9 mouse cellular contexts compared by ENCODE assay signal in the genomic region with DNA sequence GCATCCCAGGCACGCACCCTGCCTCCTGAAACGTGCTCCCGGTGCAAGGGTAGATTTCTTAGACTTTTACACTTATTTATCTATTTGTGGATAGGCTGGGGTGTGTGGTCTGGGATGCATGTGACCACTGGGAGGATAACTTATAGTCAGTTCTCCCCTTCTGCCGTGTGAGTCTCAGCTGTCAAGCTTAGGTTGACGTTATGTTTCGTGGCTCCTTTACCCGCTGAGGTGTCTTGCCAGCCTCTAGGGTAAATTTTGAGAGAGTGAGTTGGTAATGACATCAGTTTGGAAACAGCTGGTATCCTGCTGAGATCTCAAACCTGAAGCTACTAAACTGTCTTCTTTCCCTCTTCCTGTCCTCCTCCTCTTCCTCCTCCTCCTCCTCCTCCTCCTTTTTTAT. TPM values are rescaled to one million over a fixed set of nuclear protein-coding genes. Genes with fewer than 3 reads are reported as not detected.
DNase-seq lines count a peak whose midpoint lies in the region; ATAC-seq and TF ChIP-seq lines count a peak whose summit lies in the region.
"Had no signal": no experiment of that assay in that cellular context is flagged by ENCODE, and none has a peak within 500 bp of the region (broad histone marks: within the 10 kb centered on the region; RNA-seq: fewer than 3 reads in every experiment).

No protein-coding gene starts in this region.

- H3K4me3 ChIP-seq in heart, embryonic 10.5 days = peak overlapping the region; percentile 57
- H3K4me3 ChIP-seq in forebrain, embryonic 13.5 days = peak overlapping the region; percentile 38
- peak overlapping the region; percentile 48 for H3K4me3 ChIP-seq in liver, postnatal 0 days (ENCODE audit: low read depth, low read length)
- H3K4me3 ChIP-seq: myocyte had no signal

- H3K4me2 ChIP-seq in forebrain, embryonic 13.5 days = peak overlapping the region; percentile 63
- peak overlapping the region; percentile 66 for H3K4me2 ChIP-seq in liver, postnatal 0 days (ENCODE audit: low read depth, low read length)

- H3K4me1 ChIP-seq in heart, embryonic 10.5 days = peaks cover 26% of the 10 kb centered on the region
- peaks cover 15% of the 10 kb centered on the region for H3K4me1 ChIP-seq in forebrain, embryonic 13.5 days
- H3K4me1 ChIP-seq in liver, postnatal 0 days (ENCODE audit: insufficient read depth) = peaks cover 21% of the 10 kb centered on the region

- no peak for TF ChIP-seq CTCF in liver, postnatal 0 days (IDR thresholded peaks at IDR 0.05; ENCODE audit: low read depth)

- no peaks in the 10 kb centered on the region for H3K9me3 ChIP-seq in heart, embryonic 10.5 days
- no peaks in the 10 kb centered on the region for H3K9me3 ChIP-seq in forebrain, embryonic 13.5 days (replicated peaks)
- H3K9me3 ChIP-seq in liver, postnatal 0 days (ENCODE audit: low read length) = no peaks in the 10 kb centered on the region

- H3K9ac ChIP-seq in forebrain, embryonic 13.5 days = peak overlapping the region; percentile 56; the same call in 1 of the 2 replicates
- H3K9ac ChIP-seq in liver, postnatal 0 days (replicated peaks) = peak overlapping the region; percentile 68

- H3K27me3 ChIP-seq in heart, embryonic 10.5 days (ENCODE audit: insufficient read depth, poor library complexity, severe bottlenecking) = no peaks in the 10 kb centered on the region
- no peaks in the 10 kb centered on the region for H3K27me3 ChIP-seq in forebrain, embryonic 13.5 days
- H3K27me3 ChIP-seq in liver, postnatal 0 days (ENCODE audit: insufficient read depth, low read length) = no peaks in the 10 kb centered on the region

- 0 out of 2 replicates have a peak, but pooled peaks cover 4% of the 10 kb centered on the region for H3K36me3 ChIP-seq in heart, embryonic 10.5 days
- no peaks in the 10 kb centered on the region for H3K36me3 ChIP-seq in forebrain, embryonic 13.5 days (ENCODE audit: poor library complexity, severe bottlenecking)
- no peaks in the 10 kb centered on the region for H3K36me3 ChIP-seq in liver, postnatal 0 days (replicated peaks; ENCODE audit: insufficient read depth, low read length)

- no peak for TF ChIP-seq EP300 in liver, postnatal 0 days (IDR thresholded peaks at IDR 0.05; ENCODE audit: low read depth)

- ATAC-seq in CD4-positive, CD25-positive, alpha-beta regulatory T cell, adult 4 months = peak; percentile 72
- no peak for ATAC-seq in forebrain, embryonic 13.5 days
- ATAC-seq in liver, postnatal 0 days = no peak

- WGBS in heart, embryonic 10.5 days = 23% methylated on average over 7 of the region's 7 CpGs
- WGBS in forebrain, embryonic 13.5 days = 30% methylated on average over 7 of the region's 7 CpGs
- WGBS in liver, postnatal 0 days (ENCODE audit: insufficient replicate concordance) = 22% methylated on average over 7 of the region's 7 CpGs

- H3K27ac ChIP-seq in heart, embryonic 10.5 days = peak overlapping the region; percentile 80; the same call in 1 of the 2 replicates
- peak overlapping the region; percentile 57 for H3K27ac ChIP-seq in forebrain, embryonic 13.5 days
- peak overlapping the region; percentile 87 for H3K27ac ChIP-seq in liver, postnatal 0 days (ENCODE audit: low read depth)

- DNase-seq in heart, embryonic 10.5 days (ENCODE audit: low spot score) = no peak
- DNase-seq in heart, adult 8-10 months (ENCODE audit: low spot score) = no peak
- DNase-seq in liver, postnatal 0 days = no peak
- DNase-seq in adrenal gland, postnatal 4 days (ENCODE audit: low spot score in 2 of 2) = no peak
- DNase-seq in gastrocnemius, adult 8-10 months (ENCODE audit: low spot score in 2 of 2) = no peak
- DNase-seq in right cerebral cortex, postnatal 36 days (ENCODE audit: low spot score in 2 of 2) = no peak

RNA-seq across cellular contexts. Expression of gene Tsga10ip, which starts 3.6 kb away (rescaled TPM):
- 1.2 and 1.8 TPM in 2 replicates for polyA plus RNA-seq in heart, embryonic 10.5 days (2016; fragmentation: Nextera tagmentation; extraction: Ambion mirVana)
- under 1 TPM; 0.25 to 0.75 (median 0.39) TPM for total RNA-seq in heart, adult 8-10 months (2022)
- polyA plus RNA-seq in CD4-positive, CD25-positive, alpha-beta regulatory T cell, adult 4 months (2017; shearing (Covaris generic)) = not detected
- polyA plus RNA-seq in forebrain, embryonic 13.5 days (2015; fragmentation: Nextera tagmentation; extraction: Ambion mirVana) = 0.39 TPM in 1 of 2 replicates, not detected in the other
- 0.14 TPM in 1 of 2 replicates, not detected in the other for polyA plus RNA-seq in liver, postnatal 0 days (2015; fragmentation: Nextera tagmentation; extraction: Ambion mirVana)
- total RNA-seq in adrenal gland, postnatal 4 days (2021) = not detected
- total RNA-seq in gastrocnemius, adult 8-10 months (2022) = 1 to 10 TPM in 3 of 4 experiments, under 1 TPM in 1; 0.96 to 2.4 (median 2.0) TPM

RNA-seq across cellular contexts. Expression of gene Sart1, which starts 17.4 kb away (rescaled TPM):
- 52.7 and 88.8 TPM in 2 replicates for polyA plus RNA-seq in heart, embryonic 10.5 days (2016; fragmentation: Nextera tagmentation; extraction: Ambion mirVana)
- total RNA-seq in heart, adult 8-10 months (2022) = 10 to 100 TPM; 53.9 to 61.4 (median 59.2) TPM
- 10 to 100 TPM; 18.1 to 30.1 TPM for polyA plus RNA-seq in CD4-positive, CD25-positive, alpha-beta regulatory T cell, adult 4 months (2017; shearing (Covaris generic))
- polyA plus RNA-seq in forebrain, embryonic 13.5 days (2015; fragmentation: Nextera tagmentation; extraction: Ambion mirVana) = 85.3 and 88.4 TPM in 2 replicates
- 20.8 and 24.0 TPM in 2 replicates for polyA plus RNA-seq in liver, postnatal 0 days (2015; fragmentation: Nextera tagmentation; extraction: Ambion mirVana)
- total RNA-seq in adrenal gland, postnatal 4 days (2021) = 100 to 1,000 TPM in 1 of 2 experiments, 10 to 100 TPM in 1; 98.7 to 123 TPM
- 10 to 100 TPM; 40.2 to 52.1 (median 45.3) TPM for total RNA-seq in gastrocnemius, adult 8-10 months (2022)

RNA-seq across cellular contexts. Expression of gene Drap1, which starts 18.9 kb away (rescaled TPM):
- 173 and 209 TPM in 2 replicates for polyA plus RNA-seq in heart, embryonic 10.5 days (2016; fragmentation: Nextera tagmentation; extraction: Ambion mirVana)
- total RNA-seq in heart, adult 8-10 months (2022) = 100 to 1,000 TPM; 337 to 351 (median 343) TPM
- 10 to 100 TPM; 56.0 to 57.2 TPM for polyA plus RNA-seq in CD4-positive, CD25-positive, alpha-beta regulatory T cell, adult 4 months (2017; shearing (Covaris generic))
- polyA plus RNA-seq in forebrain, embryonic 13.5 days (2015; fragmentation: Nextera tagmentation; extraction: Ambion mirVana) = 291 and 298 TPM in 2 replicates
- polyA plus RNA-seq in liver, postnatal 0 days (2015; fragmentation: Nextera tagmentation; extraction: Ambion mirVana) = 71.5 and 74.2 TPM in 2 replicates
- 100 to 1,000 TPM; 236 to 266 TPM for total RNA-seq in adrenal gland, postnatal 4 days (2021)
- total RNA-seq in gastrocnemius, adult 8-10 months (2022) = 100 to 1,000 TPM; 727 to 752 (median 743) TPM

RNA-seq across cellular contexts. Expression of gene AI837181, which starts 19.0 kb away (rescaled TPM):
- 39.3 and 49.1 TPM in 2 replicates for polyA plus RNA-seq in heart, embryonic 10.5 days (2016; fragmentation: Nextera tagmentation; extraction: Ambion mirVana)
- 10 to 100 TPM; 34.1 to 40.6 (median 36.2) TPM for total RNA-seq in heart, adult 8-10 months (2022)
- 10 to 100 TPM; 20.8 to 28.7 TPM for polyA plus RNA-seq in CD4-positive, CD25-positive, alpha-beta regulatory T cell, adult 4 months (2017; shearing (Covaris generic))
- 40.6 and 44.4 TPM in 2 replicates for polyA plus RNA-seq in forebrain, embryonic 13.5 days (2015; fragmentation: Nextera tagmentation; extraction: Ambion mirVana)
- polyA plus RNA-seq in liver, postnatal 0 days (2015; fragmentation: Nextera tagmentation; extraction: Ambion mirVana) = 15.8 and 16.1 TPM in 2 replicates
- total RNA-seq in adrenal gland, postnatal 4 days (2021) = 10 to 100 TPM; 55.1 to 56.7 TPM
- total RNA-seq in gastrocnemius, adult 8-10 months (2022) = 10 to 100 TPM; 33.7 to 38.3 (median 35.8) TPM

RNA-seq across cellular contexts. Expression of gene Banf1, which starts 39.0 kb away (rescaled TPM):
- 533 and 575 TPM in 2 replicates for polyA plus RNA-seq in heart, embryonic 10.5 days (2016; fragmentation: Nextera tagmentation; extraction: Ambion mirVana)
- total RNA-seq in heart, adult 8-10 months (2022) = 100 to 1,000 TPM; 110 to 123 (median 117) TPM
- polyA plus RNA-seq in CD4-positive, CD25-positive, alpha-beta regulatory T cell, adult 4 months (2017; shearing (Covaris generic)) = 100 to 1,000 TPM; 246 to 256 TPM
- 479 and 496 TPM in 2 replicates for polyA plus RNA-seq in forebrain, embryonic 13.5 days (2015; fragmentation: Nextera tagmentation; extraction: Ambion mirVana)
- 158 and 164 TPM in 2 replicates for polyA plus RNA-seq in liver, postnatal 0 days (2015; fragmentation: Nextera tagmentation; extraction: Ambion mirVana)
- total RNA-seq in adrenal gland, postnatal 4 days (2021) = 100 to 1,000 TPM; 153 to 164 TPM
- total RNA-seq in gastrocnemius, adult 8-10 months (2022) = 100 to 1,000 TPM; 122 to 146 (median 135) TPM
